Mouse (Mus musculus): Measurements from ENCODE around the gene Lsamp. TPM values are rescaled to one million over a fixed set of nuclear protein-coding genes. Genes with fewer than 3 reads are reported as not detected.

Gene Lsamp
- polyA plus RNA-seq, 1 experiment from 2014 or later: 1.3 TPM

GRCm38 (mm10) chr16:40930596-40930995, 946.4 kb downstream of the Lsamp start:
- WGBS: 84% methylated on average over 4 of the region's 4 CpGs
- no peak for DNase-seq (ENCODE audit: low spot score)
- H3K27ac ChIP-seq (ENCODE audit: low read depth, low read length): no peak overlapping the region
- no peaks in the 10 kb centered on the region for H3K4me1 ChIP-seq (replicated peaks; ENCODE audit: control insufficient read depth, insufficient read depth, low read length)
- H3K27me3 ChIP-seq (replicated peaks; ENCODE audit: control insufficient read depth, insufficient read depth, low read length): no peaks in the 10 kb centered on the region
- no peak overlapping the region for H3K4me2 ChIP-seq
- ATAC-seq (replicated peaks; ENCODE audit: low FRiP score): no peak
- no peaks in the 10 kb centered on the region for H3K9me3 ChIP-seq (ENCODE audit: control insufficient read depth, low read length)
- no peaks in the 10 kb centered on the region for H3K36me3 ChIP-seq (ENCODE audit: control insufficient read depth, insufficient read depth, low read length)
- H3K4me3 ChIP-seq (ENCODE audit: low read depth, low read length): no peak overlapping the region
- no peak overlapping the region for H3K9ac ChIP-seq (ENCODE audit: low read depth, low read length)

- DNase-seq (ENCODE audit: low spot score) (no peak), ATAC-seq (replicated peaks; ENCODE audit: low FRiP score) (no peak)
- H3K9ac ChIP-seq (ENCODE audit: low read depth, low read length): no peak overlapping the region
- H3K27ac ChIP-seq (ENCODE audit: low read depth, low read length): no peak overlapping the region
- H3K36me3 ChIP-seq (ENCODE audit: control insufficient read depth, insufficient read depth, low read length): no peaks in the 10 kb centered on the region
- no peak overlapping the region for H3K4me2 ChIP-seq
- H3K4me3 ChIP-seq (ENCODE audit: low read depth, low read length): no peak overlapping the region
- H3K9me3 ChIP-seq (ENCODE audit: control insufficient read depth, low read length): no peaks in the 10 kb centered on the region
- WGBS: 81% methylated on average over 3 of the region's 3 CpGs
- H3K4me1 ChIP-seq (replicated peaks; ENCODE audit: control insufficient read depth, insufficient read depth, low read length): no peaks in the 10 kb centered on the region
- no peaks in the 10 kb centered on the region for H3K27me3 ChIP-seq (replicated peaks; ENCODE audit: control insufficient read depth, insufficient read depth, low read length)
Observed at GRCm38 (mm10) chr16:40942266-40942665, 958.1 kb downstream of the Lsamp start.

GRCm38 (mm10) chr16:40945834-40946233, 961.7 kb downstream of the Lsamp start:
- Histone ChIP-seq H3K9ac (ENCODE audit: low read depth, low read length) (no peak overlapping the region), H3K4me2 (no peak overlapping the region), H3K4me1 (replicated peaks; ENCODE audit: control insufficient read depth, insufficient read depth, low read length) (no peaks in the 10 kb centered on the region), H3K27ac (ENCODE audit: low read depth, low read length) (no peak overlapping the region), H3K4me3 (ENCODE audit: low read depth, low read length) (no peak overlapping the region), H3K9me3 (ENCODE audit: control insufficient read depth, low read length) (no peaks in the 10 kb centered on the region), H3K27me3 (replicated peaks; ENCODE audit: control insufficient read depth, insufficient read depth, low read length) (no peaks in the 10 kb centered on the region), H3K36me3 (ENCODE audit: control insufficient read depth, insufficient read depth, low read length) (no peaks in the 10 kb centered on the region)
- 32% methylated on average over 1 of the region's 1 CpGs for WGBS
- ATAC-seq (replicated peaks; ENCODE audit: low FRiP score): no peak
- DNase-seq (ENCODE audit: low spot score): no peak

- no peaks in the 10 kb centered on the region for H3K9me3 ChIP-seq (ENCODE audit: control insufficient read depth, low read length)
- DNase-seq (ENCODE audit: low spot score): no peak
- H3K27ac ChIP-seq (ENCODE audit: low read depth, low read length): no peak overlapping the region
- no peak for ATAC-seq (replicated peaks; ENCODE audit: low FRiP score)
- no peaks in the 10 kb centered on the region for H3K4me1 ChIP-seq (replicated peaks; ENCODE audit: control insufficient read depth, insufficient read depth, low read length)
- H3K36me3 ChIP-seq (ENCODE audit: control insufficient read depth, insufficient read depth, low read length): no peaks in the 10 kb centered on the region
- no peak overlapping the region for H3K9ac ChIP-seq (ENCODE audit: low read depth, low read length)
- no peaks in the 10 kb centered on the region for H3K27me3 ChIP-seq (replicated peaks; ENCODE audit: control insufficient read depth, insufficient read depth, low read length)
- no peak overlapping the region for H3K4me3 ChIP-seq (ENCODE audit: low read depth, low read length)
- H3K4me2 ChIP-seq: no peak overlapping the region
Observed at GRCm38 (mm10) chr16:40948013-40948412, 963.9 kb downstream of the Lsamp start.

- Histone ChIP-seq H3K27me3 (replicated peaks; ENCODE audit: control insufficient read depth, insufficient read depth, low read length) (no peaks in the 10 kb centered on the region), H3K9me3 (ENCODE audit: control insufficient read depth, low read length) (no peaks in the 10 kb centered on the region), H3K4me3 (ENCODE audit: low read depth, low read length) (no peak overlapping the region), H3K4me1 (replicated peaks; ENCODE audit: control insufficient read depth, insufficient read depth, low read length) (no peaks in the 10 kb centered on the region), H3K36me3 (ENCODE audit: control insufficient read depth, insufficient read depth, low read length) (no peaks in the 10 kb centered on the region), H3K4me2 (no peak overlapping the region), H3K27ac (ENCODE audit: low read depth, low read length) (no peak overlapping the region), H3K9ac (ENCODE audit: low read depth, low read length) (no peak overlapping the region)
- 60% methylated on average over 2 of the region's 2 CpGs for WGBS
- DNase-seq (ENCODE audit: low spot score): no peak
- no peak for ATAC-seq (replicated peaks; ENCODE audit: low FRiP score)
Observed at GRCm38 (mm10) chr16:40959211-40959610, 975.0 kb downstream of the Lsamp start.

- 68% methylated on average over 1 of the region's 1 CpGs for WGBS
- no peaks in the 10 kb centered on the region for H3K27me3 ChIP-seq (replicated peaks; ENCODE audit: control insufficient read depth, insufficient read depth, low read length)
- DNase-seq (ENCODE audit: low spot score) (no peak), ATAC-seq (replicated peaks; ENCODE audit: low FRiP score) (no peak)
- H3K4me2 ChIP-seq: no peak overlapping the region
- H3K27ac ChIP-seq (ENCODE audit: low read depth, low read length): no peak overlapping the region
- H3K36me3 ChIP-seq (ENCODE audit: control insufficient read depth, insufficient read depth, low read length): no peaks in the 10 kb centered on the region
- H3K4me3 ChIP-seq (ENCODE audit: low read depth, low read length): no peak overlapping the region
- no peaks in the 10 kb centered on the region for H3K9me3 ChIP-seq (ENCODE audit: control insufficient read depth, low read length)
- H3K9ac ChIP-seq (ENCODE audit: low read depth, low read length): no peak overlapping the region
- H3K4me1 ChIP-seq (replicated peaks; ENCODE audit: control insufficient read depth, insufficient read depth, low read length): no peaks in the 10 kb centered on the region
Observed at GRCm38 (mm10) chr16:40960586-40960985, 976.4 kb downstream of the Lsamp start.

GRCm38 (mm10) chr16:40968088-40968860, 984.1 kb downstream of the Lsamp start:
- H3K27me3 ChIP-seq (replicated peaks; ENCODE audit: control insufficient read depth, insufficient read depth, low read length): no peaks in the 10 kb centered on the region; the same call in 1 of the 2 replicates
- no peak overlapping the region for H3K9ac ChIP-seq (ENCODE audit: low read depth, low read length)
- H3K27ac ChIP-seq (ENCODE audit: low read depth, low read length): no peak overlapping the region
- DNase-seq (ENCODE audit: low spot score) (peak; percentile 44), ATAC-seq (replicated peaks; ENCODE audit: low FRiP score) (peak; percentile 81)
- no peaks in the 10 kb centered on the region for H3K9me3 ChIP-seq (ENCODE audit: control insufficient read depth, low read length)
- no peaks in the 10 kb centered on the region for H3K36me3 ChIP-seq (ENCODE audit: control insufficient read depth, insufficient read depth, low read length)
- no peaks in the 10 kb centered on the region for H3K4me1 ChIP-seq (replicated peaks; ENCODE audit: control insufficient read depth, insufficient read depth, low read length)
- H3K4me3 ChIP-seq (ENCODE audit: low read depth, low read length): no peak overlapping the region; the same call in 1 of the 2 replicates
- WGBS: 25% methylated on average over 17 of the region's 17 CpGs
- H3K4me2 ChIP-seq: peak overlapping the region; percentile 47

- 60% methylated on average over 3 of the region's 3 CpGs for WGBS
Observed at GRCm38 (mm10) chr16:40971382-40971781, 987.2 kb downstream of the Lsamp start.

GRCm38 (mm10) chr16:40974084-40974483, 989.9 kb downstream of the Lsamp start:
- Histone ChIP-seq H3K4me1 (replicated peaks; ENCODE audit: control insufficient read depth, insufficient read depth, low read length) (no peaks in the 10 kb centered on the region), H3K4me3 (ENCODE audit: low read depth, low read length) (no peak overlapping the region), H3K4me2 (no peak overlapping the region), H3K9ac (ENCODE audit: low read depth, low read length) (no peak overlapping the region), H3K9me3 (ENCODE audit: control insufficient read depth, low read length) (no peaks in the 10 kb centered on the region), H3K27me3 (replicated peaks; ENCODE audit: control insufficient read depth, insufficient read depth, low read length) (no peaks in the 10 kb centered on the region; the same call in 1 of the 2 replicates), H3K27ac (ENCODE audit: low read depth, low read length) (no peak overlapping the region), H3K36me3 (ENCODE audit: control insufficient read depth, insufficient read depth, low read length) (no peaks in the 10 kb centered on the region)
- WGBS: 72% methylated on average over 2 of the region's 2 CpGs
- no peak for DNase-seq (ENCODE audit: low spot score)
- ATAC-seq (replicated peaks; ENCODE audit: low FRiP score): no peak

More at GRCm38 (mm10) chr16:40971382-40971781, 987.2 kb downstream of the Lsamp start:
- no peaks in the 10 kb centered on the region for H3K9me3 ChIP-seq (ENCODE audit: control insufficient read depth, low read length)
- H3K27ac ChIP-seq (ENCODE audit: low read depth, low read length): no peak overlapping the region
- DNase-seq (ENCODE audit: low spot score) (no peak), ATAC-seq (replicated peaks; ENCODE audit: low FRiP score) (no peak)
- no peak overlapping the region for H3K4me3 ChIP-seq (ENCODE audit: low read depth, low read length)
- H3K4me2 ChIP-seq: no peak overlapping the region
- H3K9ac ChIP-seq (ENCODE audit: low read depth, low read length): no peak overlapping the region
- no peaks in the 10 kb centered on the region for H3K36me3 ChIP-seq (ENCODE audit: control insufficient read depth, insufficient read depth, low read length)
- H3K27me3 ChIP-seq (replicated peaks; ENCODE audit: control insufficient read depth, insufficient read depth, low read length): no peaks in the 10 kb centered on the region; the same call in 1 of the 2 replicates
- H3K4me1 ChIP-seq (replicated peaks; ENCODE audit: control insufficient read depth, insufficient read depth, low read length): no peaks in the 10 kb centered on the region
